Mouse (Mus musculus) 3134 (cell line): ENCODE measurements around the gene Lcn12.

Source experiments
- DNase-seq: peaks from one replicate; pipeline ENCODE4 v3.0.0-alpha.2; 2011; ENCODE audit warnings: low spot score; ENCODE audit not compliant: insufficient read length; ENCODE audit errors: extremely low read depth

The Lcn12 gene

GRCm38 (mm10) chr2:25493476-25493961 lies at the start of gene Lcn12:
Gene Lcn12 (minus strand): TSS chr2:25493911.
- DNase-seq = no peak

DNA sequence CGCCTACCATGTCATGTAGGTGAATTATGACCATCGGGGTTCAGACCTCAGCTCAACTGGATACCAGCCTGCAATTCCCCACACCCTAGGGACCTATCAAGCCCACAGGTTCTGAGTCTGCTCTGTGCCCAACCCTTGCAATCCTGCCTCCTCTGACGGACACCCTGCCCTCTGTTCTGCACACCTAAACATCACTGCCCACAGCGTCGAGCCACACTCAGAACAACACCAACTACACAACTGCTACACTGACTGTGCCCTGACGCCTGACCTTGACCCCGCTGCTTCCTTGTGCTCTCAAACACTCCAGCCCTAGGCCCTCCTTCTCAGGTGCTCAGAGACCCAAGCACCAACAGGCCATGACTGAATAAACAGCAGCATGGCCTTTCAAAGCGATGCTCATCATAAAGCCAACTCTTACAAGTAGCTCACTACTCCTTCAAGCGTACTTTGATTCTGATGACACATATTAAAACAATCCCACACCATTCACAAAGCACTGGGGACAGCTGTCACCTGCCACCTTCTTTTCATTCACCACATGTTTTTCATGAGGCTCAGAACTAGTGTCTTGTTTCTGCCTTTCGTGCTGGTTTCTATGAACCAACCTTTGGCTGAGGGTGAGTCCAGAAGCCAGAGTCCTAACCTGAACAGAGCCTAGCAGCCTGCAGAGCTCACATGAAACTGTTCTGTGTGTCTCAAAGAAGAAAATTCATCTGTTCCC lies 48.1 kb upstream of the Lcn12 start:
- peak; percentile 34 for DNase-seq

- DNase-seq = peak; percentile 77
Measured at GRCm38 (mm10) chr2:25540541-25540948, 46.8 kb upstream of the Lcn12 start.

- no peak for DNase-seq
Measured at GRCm38 (mm10) chr2:25536531-25536930, 42.8 kb upstream of the Lcn12 start.

DNA sequence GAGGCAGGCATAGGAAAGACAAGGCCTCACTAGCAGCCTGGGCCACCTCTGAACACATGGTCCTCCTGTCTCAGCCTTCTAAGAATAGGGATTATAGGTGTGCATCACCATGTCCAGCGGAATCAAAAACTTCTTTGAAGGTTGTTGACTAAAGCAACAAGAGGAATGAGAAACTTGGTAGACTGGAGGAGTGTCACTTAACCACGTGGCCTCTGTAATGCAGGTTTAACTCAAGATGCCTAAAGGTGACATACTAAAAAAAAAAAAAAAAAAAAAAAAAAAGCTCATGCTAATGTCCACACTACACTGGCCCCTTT lies 41.1 kb upstream of the Lcn12 start:
- DNase-seq = no peak

GRCm38 (mm10) chr2:25534178-25534865 lies 40.6 kb upstream of the Lcn12 start:
- peak; percentile 83 for DNase-seq

- DNase-seq = no peak
Measured at GRCm38 (mm10) chr2:25533707-25534106, 40.0 kb upstream of the Lcn12 start.

DNA sequence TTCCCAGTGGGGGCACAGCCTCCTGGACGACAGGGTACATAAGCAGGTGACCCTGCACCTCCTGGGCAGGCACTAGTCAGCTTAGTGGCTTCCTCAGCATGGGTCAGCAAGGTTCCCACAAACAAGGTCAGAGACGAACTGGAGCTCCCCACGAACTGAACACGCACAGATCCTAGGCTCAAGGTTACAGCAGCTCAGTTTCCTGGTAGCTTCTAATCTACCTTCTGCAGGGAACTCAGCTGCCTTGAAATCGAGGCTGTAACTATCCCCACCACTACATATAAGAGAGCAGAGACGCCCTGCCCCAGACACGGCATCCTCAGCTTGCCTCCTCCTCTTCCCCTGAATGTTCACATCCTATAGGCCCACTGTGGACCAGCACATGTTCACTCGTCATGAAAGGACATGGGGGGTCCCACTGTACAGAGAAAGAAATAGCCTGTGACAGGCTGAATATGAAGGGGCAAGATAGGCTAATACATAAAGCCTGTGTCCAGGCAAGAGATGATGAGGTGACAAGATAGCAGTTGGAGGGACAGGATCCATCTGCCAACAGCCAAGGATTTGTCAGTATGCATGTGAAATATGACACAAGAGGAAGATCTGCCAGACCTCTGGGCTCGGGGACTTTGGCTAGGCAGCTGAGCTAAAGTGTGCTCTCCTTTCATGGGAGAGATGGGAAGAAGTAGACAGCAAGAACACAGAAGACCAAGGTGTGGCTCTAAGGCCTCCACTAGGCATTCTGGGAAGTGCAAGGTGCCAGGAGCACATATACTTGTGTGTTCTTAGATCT lies 33.0 kb upstream of the Lcn12 start:
- DNase-seq = no peak

GRCm38 (mm10) chr2:25509912-25510311 lies 16.2 kb upstream of the Lcn12 start:
- no peak for DNase-seq

- no peak for DNase-seq
Measured at GRCm38 (mm10) chr2:25506964-25507363, 13.3 kb upstream of the Lcn12 start.

GRCm38 (mm10) chr2:25505860-25506259 lies 12.1 kb upstream of the Lcn12 start:
- no peak for DNase-seq

DNA sequence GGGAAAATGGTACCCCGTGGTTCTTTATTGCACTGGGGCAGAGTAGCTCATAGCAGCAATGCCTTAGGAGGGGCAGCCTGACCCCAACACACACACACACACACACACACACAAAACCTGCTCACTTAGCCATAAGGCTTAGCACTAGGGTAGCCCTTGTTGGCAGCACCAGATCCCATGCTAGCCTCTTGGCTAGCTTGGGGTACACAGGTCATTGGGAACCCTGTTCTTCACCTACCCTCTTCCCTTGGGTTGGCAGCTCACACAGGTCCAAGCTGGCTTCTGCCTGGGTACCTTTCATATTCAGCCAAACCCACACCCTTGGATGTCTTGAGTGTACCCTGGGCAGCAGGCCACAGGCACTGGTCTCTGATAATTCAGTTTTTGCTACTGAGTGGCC lies 11.3 kb upstream of the Lcn12 start:
- no peak for DNase-seq

- DNase-seq = no peak
Measured at GRCm38 (mm10) chr2:25504538-25504937, 10.8 kb upstream of the Lcn12 start.

DNA sequence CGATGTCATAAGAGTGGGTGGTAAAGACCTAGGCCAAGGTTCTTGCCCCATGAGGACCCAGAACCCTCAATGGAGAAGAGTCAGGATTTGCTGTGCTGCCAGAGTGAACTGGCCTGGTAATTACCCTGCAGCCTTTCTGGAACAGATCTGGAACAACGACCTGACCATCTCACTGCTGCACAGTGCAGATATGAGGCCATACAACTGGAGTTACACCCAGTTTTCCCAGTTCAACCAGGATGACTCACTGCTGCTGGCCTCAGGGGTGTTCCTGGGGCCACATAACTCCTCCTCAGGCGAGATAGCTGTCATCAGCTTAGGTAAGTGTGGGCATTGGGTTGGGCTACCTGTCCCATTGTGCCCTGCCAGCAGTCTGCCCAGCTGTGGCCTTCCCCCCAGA lies 9.0 kb upstream of the Lcn12 start:
- no peak for DNase-seq

GRCm38 (mm10) chr2:25501593-25502486 lies 8.1 kb upstream of the Lcn12 start, which contains the start of gene C8g:
Gene C8g (minus strand): TSS chr2:25501719.
- no peak for DNase-seq

GRCm38 (mm10) chr2:25500576-25501405 lies 7.1 kb upstream of the Lcn12 start, which contains the start of gene Fbxw5:
Gene Fbxw5 (plus strand): TSS chr2:25500750.
- peak; percentile 93 for DNase-seq

- DNase-seq = no peak
Measured at GRCm38 (mm10) chr2:25500071-25500575, 6.4 kb upstream of the Lcn12 start.

- DNase-seq = no peak
Measured at GRCm38 (mm10) chr2:25498622-25499478, 5.1 kb upstream of the Lcn12 start.
